Mouse (Mus musculus) erythroblast, embryonic 14.5 days (primary cell): ENCODE data around the gene Cacna1d.

ENCODE experiments used
- GATA1 ChIP-seq: IDR thresholded peaks from 2 replicates; pipeline ENCODE4 v1.6.1; 2012; ENCODE audit warnings: low read length, inconsistent platforms, mixed read lengths
- TAL1 ChIP-seq: IDR thresholded peaks from 3 replicates; pipeline ENCODE4 v1.6.1; 2012; ENCODE audit warnings: low read length, inconsistent platforms, mixed read lengths

- no peak for TF ChIP-seq TAL1
- TF ChIP-seq GATA1, result no peak
These were observed 444.3 kb downstream of the Cacna1d start for GRCm38 (mm10) chr14:30046976-30047375.
